Mouse (Mus musculus) heart, embryonic 11.5 days (tissue): ENCODE data around the gene Slc30a2. TPM values are rescaled to one million over a fixed set of nuclear protein-coding genes. Genes with fewer than 3 reads are reported as not detected.
A peak's percentile ranks its signal among the peaks of the same experiment; 100 is the strongest.
"Not testable (repeated sequence)": the region's sequence is repeated elsewhere in the genome, so short reads cannot be mapped to it uniquely, and the experiment has no call there.

Experiments used
- ATAC-seq: fragments of 200-750 bp; cut with Nextera tagmentation; replicated peaks from 2 replicates; pipeline ENCODE4 v1.8.0; 2017; ENCODE audit warnings: moderate library complexity; ENCODE audit not compliant: insufficient number of reproducible peaks, low FRiP score, low TSS enrichment
- H3K27ac ChIP-seq: fragments of 300-500 bp; sonication (generic); 2 replicates; pipeline ENCODE4 v1.5.1; 2014; ENCODE audit warnings: mild to moderate bottlenecking, low read depth, low read length
- H3K27me3 ChIP-seq: fragments of 300-500 bp; sonication (generic); 2 replicates; pipeline ENCODE4 v1.6.1; 2014; ENCODE audit warnings: mild to moderate bottlenecking, low read length, mixed read lengths; ENCODE audit not compliant: control insufficient read depth, insufficient read depth
- H3K36me3 ChIP-seq: fragments of 300-500 bp; sonication (generic); 2 replicates; pipeline ENCODE4 v1.6.1; 2014; ENCODE audit warnings: mild to moderate bottlenecking, low read length, moderate library complexity, mixed read lengths; ENCODE audit not compliant: control insufficient read depth, insufficient read depth
- H3K4me1 ChIP-seq: fragments of 300-500 bp; sonication (generic); 2 replicates; pipeline ENCODE4 v1.6.1; 2014; ENCODE audit warnings: low read length; ENCODE audit not compliant: control insufficient read depth, insufficient read depth
- H3K4me2 ChIP-seq: fragments of 300-500 bp; sonication (generic); 2 replicates; pipeline ENCODE4 v1.6.1; 2014; ENCODE audit warnings: mild to moderate bottlenecking, moderate library complexity
- H3K4me3 ChIP-seq: fragments of 300-500 bp; sonication (generic); 2 replicates; pipeline ENCODE4 v1.5.1; 2014; ENCODE audit warnings: low read depth, low read length
- H3K9ac ChIP-seq: fragments of 300-500 bp; sonication (generic); 2 replicates; pipeline ENCODE4 v1.6.1; 2014; ENCODE audit warnings: mild to moderate bottlenecking, low read depth, low read length, moderate library complexity
- H3K9me3 ChIP-seq: fragments of 300-500 bp; sonication (generic); replicated peaks from 2 replicates; pipeline ENCODE4 v1.6.1; 2016; ENCODE audit warnings: low read length; ENCODE audit not compliant: control insufficient read depth
- WGBS: fragments of 180-500 bp; shearing (Covaris S2); extraction: QIAGEN DNeasy Blood & Tissue Kit; methylation state at CpG from one replicate; pipeline ENCODE4 v1.1.7; 2014; ENCODE audit not compliant: insufficient replicate concordance; 5-methylcytosine and 5-hydroxymethylcytosine counted together
- polyA plus RNA-seq: library from polyadenylated mRNA; unstranded; fragments of >200 nt; fragmentation: Nextera tagmentation; extraction: Ambion mirVana; gene quantifications from 2 replicates; pipeline ENCODE4 v1.2.1, GENCODE M21; 2014

Gene Slc30a2
- polyA plus RNA-seq, 1 experiment from 2014 or later: 0.26 TPM

- Histone ChIP-seq H3K9ac (peak overlapping the region; percentile 62), H3K4me1 (peaks cover 16% of the 10 kb centered on the region), H3K36me3 (no peaks in the 10 kb centered on the region), H3K4me3 (peak overlapping the region; percentile 58), H3K4me2 (peak overlapping the region; percentile 95), H3K9me3 (no peaks in the 10 kb centered on the region), H3K27ac (no peak overlapping the region), H3K27me3 (peaks cover 29% of the 10 kb centered on the region)
- WGBS: under 1% methylated on average over 17 of the region's 17 CpGs
- ATAC-seq: no peak
Measured at GRCm38 (mm10) chr4:134371316-134371855, 28.4 kb downstream of the Slc30a2 start.

- Histone ChIP-seq H3K36me3 (no peaks in the 10 kb centered on the region), H3K27ac (no peak overlapping the region)
Measured at GRCm38 (mm10) chr4:134372294-134372747, 29.3 kb downstream of the Slc30a2 start.

GRCm38 (mm10) chr4:134373295-134373694, 30.3 kb downstream of the Slc30a2 start:
- H3K27me3 ChIP-seq: peaks cover 27% of the 10 kb centered on the region
- peaks cover 19% of the 10 kb centered on the region for H3K4me1 ChIP-seq
- no peak for ATAC-seq
- no peak overlapping the region for H3K4me2 ChIP-seq
- no peak overlapping the region for H3K4me3 ChIP-seq
- no peaks in the 10 kb centered on the region for H3K9me3 ChIP-seq
- H3K9ac ChIP-seq: no peak overlapping the region
- H3K27ac ChIP-seq: no peak overlapping the region
- WGBS: 70% methylated on average over 8 of the region's 8 CpGs
- H3K36me3 ChIP-seq: no peaks in the 10 kb centered on the region

More at GRCm38 (mm10) chr4:134372294-134372747, 29.3 kb downstream of the Slc30a2 start:
- peaks cover 16% of the 10 kb centered on the region for H3K4me1 ChIP-seq
- H3K27me3 ChIP-seq: peaks cover 29% of the 10 kb centered on the region
- H3K9ac ChIP-seq: 0 out of 2 replicates have a peak overlapping the region, but pooled peaks have one; percentile 39
- H3K4me3 ChIP-seq: peak overlapping the region; percentile 58
- under 1% methylated on average over 16 of the region's 16 CpGs for WGBS
- peak; percentile 47; the same call in 1 of the 2 replicates for ATAC-seq
- H3K4me2 ChIP-seq: peak overlapping the region; percentile 95
- no peaks in the 10 kb centered on the region for H3K9me3 ChIP-seq

GRCm38 (mm10) chr4:134374306-134374705, 31.3 kb downstream of the Slc30a2 start:
- Histone ChIP-seq H3K4me2 (no peak overlapping the region), H3K27me3 (peaks cover 27% of the 10 kb centered on the region), H3K4me1 (peaks cover 25% of the 10 kb centered on the region), H3K9ac (no peak overlapping the region), H3K27ac (no peak overlapping the region), H3K36me3 (no peaks in the 10 kb centered on the region), H3K9me3 (no peaks in the 10 kb centered on the region), H3K4me3 (no peak overlapping the region)
- ATAC-seq: no peak
- WGBS: 61% methylated on average over 1 of the region's 1 CpGs

GRCm38 (mm10) chr4:134378089-134378615, 35.2 kb downstream of the Slc30a2 start:
- Histone ChIP-seq H3K36me3 (no peaks in the 10 kb centered on the region), H3K4me3 (no peak overlapping the region), H3K4me1 (peaks cover 9% of the 10 kb centered on the region), H3K9me3 (no peaks in the 10 kb centered on the region), H3K9ac (no peak overlapping the region), H3K27ac (no peak overlapping the region), H3K27me3 (peaks cover 4% of the 10 kb centered on the region; the same call in 1 of the 2 replicates), H3K4me2 (no peak overlapping the region)
- 30% methylated on average over 10 of the region's 10 CpGs for WGBS
- ATAC-seq: no peak

GRCm38 (mm10) chr4:134379510-134379909, 36.5 kb downstream of the Slc30a2 start:
- WGBS: 82% methylated on average over 8 of the region's 8 CpGs
- Histone ChIP-seq H3K9me3 (no peaks in the 10 kb centered on the region), H3K27ac (no peak overlapping the region), H3K4me3 (no peak overlapping the region), H3K4me1 (peaks cover 9% of the 10 kb centered on the region), H3K27me3 (no peaks in the 10 kb centered on the region), H3K36me3 (no peaks in the 10 kb centered on the region), H3K4me2 (no peak overlapping the region), H3K9ac (no peak overlapping the region)
- ATAC-seq: no peak

- not testable (repeated sequence) for H3K9ac ChIP-seq, H3K4me1 ChIP-seq, H3K27me3 ChIP-seq, H3K9me3 ChIP-seq, H3K4me2 ChIP-seq, ATAC-seq, H3K4me3 ChIP-seq, H3K36me3 ChIP-seq, H3K27ac ChIP-seq
- WGBS: 100% methylated on average over 2 of the region's 6 CpGs
Measured at GRCm38 (mm10) chr4:134383750-134384149, 40.8 kb downstream of the Slc30a2 start, which contains the start of gene Extl1. TSS of gene Extl1 (minus strand) at chr4:134383850.

GRCm38 (mm10) chr4:134387268-134387667, 44.3 kb downstream of the Slc30a2 start:
- H3K4me3 ChIP-seq: no peak overlapping the region
- ATAC-seq: no peak
- H3K27me3 ChIP-seq: no peaks in the 10 kb centered on the region
- WGBS: 67% methylated on average over 6 of the region's 6 CpGs
- peaks cover 3% of the 10 kb centered on the region; the same call in 1 of the 2 replicates for H3K9me3 ChIP-seq
- no peak overlapping the region for H3K9ac ChIP-seq
- H3K27ac ChIP-seq: no peak overlapping the region
- no peak overlapping the region for H3K4me2 ChIP-seq
- no peaks in the 10 kb centered on the region for H3K36me3 ChIP-seq
- no peaks in the 10 kb centered on the region; the same call in 1 of the 2 replicates for H3K4me1 ChIP-seq
